Mouse (Mus musculus) kidney, adult 2 months (tissue): ENCODE measurements around the gene Alg14. TPM values are rescaled to one million over a fixed set of nuclear protein-coding genes. Genes with fewer than 3 reads are reported as not detected.

Experiments used
- DNase-seq: peaks from one replicate; pipeline ENCODE4 v3.0.0; 2021
- H3K27ac ChIP-seq: fragments of 200-500 bp; 2 replicates; pipeline ENCODE4 v1.5.1; 2012; ENCODE audit warnings: low read depth, low read length, control low read depth, inconsistent platforms; ENCODE audit not compliant: insufficient read depth
- H3K27me3 ChIP-seq: fragments of 200-500 bp; replicated peaks from 2 replicates; pipeline ENCODE4 v1.6.1; 2012; ENCODE audit warnings: mild to moderate bottlenecking, moderate library complexity, low read length, inconsistent platforms; ENCODE audit not compliant: control insufficient read depth, insufficient read depth
- H3K36me3 ChIP-seq: fragments of 200-500 bp; 2 replicates; pipeline ENCODE4 v1.6.1; 2012; ENCODE audit warnings: mild to moderate bottlenecking, moderate library complexity, low read length, inconsistent platforms; ENCODE audit not compliant: control insufficient read depth, insufficient read depth
- H3K4me1 ChIP-seq: fragments of 200-500 bp; 2 replicates; pipeline ENCODE4 v1.6.1; 2011; ENCODE audit warnings: low read length; ENCODE audit not compliant: control insufficient read depth, insufficient read depth
- H3K4me3 ChIP-seq: fragments of 200-500 bp; 2 replicates; pipeline ENCODE4 v1.5.1; 2011; ENCODE audit warnings: mild to moderate bottlenecking, low read depth, low read length, control low read depth; ENCODE audit not compliant: insufficient read depth
- CTCF ChIP-seq: fragments of 200-500 bp; conservative IDR thresholded peaks from 2 replicates; pipeline ENCODE4 v1.5.1; 2011; ENCODE audit warnings: low read depth, mild to moderate bottlenecking, control low read depth, low read length, moderate library complexity, mixed read lengths; ENCODE audit not compliant: insufficient read depth, insufficient read length
- POLR2A ChIP-seq: fragments of 200-500 bp; IDR thresholded peaks from one replicate; pipeline ENCODE4 v1.6.1; 2011; ENCODE audit warnings: low read depth, low read length, control low read depth
- WGBS: fragments of 180-500 bp; shearing (Covaris S2); methylation state at CpG from one replicate; pipeline ENCODE4 v1.1.7; 2018; 5-methylcytosine and 5-hydroxymethylcytosine counted together
- polyA plus RNA-seq: library from polyadenylated mRNA; depleted of rRNA; stranded (reverse); fragments of >200 nt; gene quantifications from 2 replicates; pipeline ENCODE4 v1.2.3, GENCODE M21; 2012

The Alg14 gene
- polyA plus RNA-seq, 1 experiment, result 22.9 TPM

GRCm38 (mm10) chr3:121314149-121314548 is 22.6 kb downstream of the Alg14 start:
- 81% methylated on average over 6 of the region's 6 CpGs for WGBS
- no peak overlapping the region for H3K27ac ChIP-seq
- no peak overlapping the region for H3K4me3 ChIP-seq
- no peaks in the 10 kb centered on the region for H3K4me1 ChIP-seq
- H3K27me3 ChIP-seq, result no peaks in the 10 kb centered on the region
- no peak for TF ChIP-seq POLR2A
- TF ChIP-seq CTCF, result no peak
- H3K36me3 ChIP-seq, result no peaks in the 10 kb centered on the region
- DNase-seq, result no peak

- H3K27me3 ChIP-seq, result no peaks in the 10 kb centered on the region
- no peaks in the 10 kb centered on the region for H3K36me3 ChIP-seq
- no peak overlapping the region for H3K4me3 ChIP-seq
- no peak for TF ChIP-seq POLR2A
- TF ChIP-seq CTCF, result no peak
- 93% methylated on average over 7 of the region's 7 CpGs for WGBS
- no peak for DNase-seq
- no peaks in the 10 kb centered on the region for H3K4me1 ChIP-seq
- H3K27ac ChIP-seq, result no peak overlapping the region
These were observed 23.9 kb downstream of the Alg14 start for GRCm38 (mm10) chr3:121315498-121315897.

- H3K36me3 ChIP-seq, result no peaks in the 10 kb centered on the region
- 92% methylated on average over 6 of the region's 6 CpGs for WGBS
- H3K27me3 ChIP-seq, result no peaks in the 10 kb centered on the region
- H3K4me1 ChIP-seq, result 0 out of 2 replicates have a peak, but pooled peaks cover under 1% of the 10 kb centered on the region
- DNase-seq, result no peak
- no peak overlapping the region for H3K4me3 ChIP-seq
- no peak overlapping the region for H3K27ac ChIP-seq
- TF ChIP-seq CTCF (no peak), POLR2A (no peak)
These were observed 28.3 kb downstream of the Alg14 start for GRCm38 (mm10) chr3:121319906-121320305.

- Histone ChIP-seq H3K27me3 (no peaks in the 10 kb centered on the region), H3K4me1 (0 out of 2 replicates have a peak, but pooled peaks cover 2% of the 10 kb centered on the region), H3K4me3 (no peak overlapping the region), H3K36me3 (no peaks in the 10 kb centered on the region), H3K27ac (no peak overlapping the region)
- DNase-seq, result no peak
- 95% methylated on average over 1 of the region's 1 CpGs for WGBS
- TF ChIP-seq POLR2A (no peak), CTCF (no peak)
These were observed 29.3 kb downstream of the Alg14 start for GRCm38 (mm10) chr3:121320896-121321295.

GRCm38 (mm10) chr3:121323371-121323770 is 31.8 kb downstream of the Alg14 start:
- Histone ChIP-seq H3K27me3 (no peaks in the 10 kb centered on the region), H3K4me1 (0 out of 2 replicates have a peak, but pooled peaks cover 2% of the 10 kb centered on the region), H3K27ac (no peak overlapping the region), H3K4me3 (no peak overlapping the region), H3K36me3 (no peaks in the 10 kb centered on the region)
- DNase-seq, result no peak
- 99% methylated on average over 15 of the region's 15 CpGs for WGBS
- no peak for TF ChIP-seq POLR2A
- TF ChIP-seq CTCF, result no peak

- no peak overlapping the region for H3K27ac ChIP-seq
- H3K4me1 ChIP-seq, result 0 out of 2 replicates have a peak, but pooled peaks cover 2% of the 10 kb centered on the region
- H3K36me3 ChIP-seq, result no peaks in the 10 kb centered on the region
- TF ChIP-seq CTCF, result no peak
- TF ChIP-seq POLR2A, result no peak
- no peak for DNase-seq
- no peak overlapping the region for H3K4me3 ChIP-seq
- WGBS, result 85% methylated on average over 5 of the region's 5 CpGs
- H3K27me3 ChIP-seq, result no peaks in the 10 kb centered on the region
These were observed 35.8 kb downstream of the Alg14 start for GRCm38 (mm10) chr3:121327406-121327805.

- TF ChIP-seq POLR2A (no peak), CTCF (no peak)
- WGBS, result 61% methylated on average over 10 of the region's 10 CpGs
- Histone ChIP-seq H3K4me1 (0 out of 2 replicates have a peak, but pooled peaks cover 2% of the 10 kb centered on the region), H3K36me3 (no peaks in the 10 kb centered on the region), H3K27ac (no peak overlapping the region), H3K4me3 (no peak overlapping the region), H3K27me3 (no peaks in the 10 kb centered on the region)
- no peak for DNase-seq
These were observed 38.1 kb downstream of the Alg14 start for GRCm38 (mm10) chr3:121329647-121330046.

GRCm38 (mm10) chr3:121330244-121330646 is 38.7 kb downstream of the Alg14 start:
- 43% methylated on average over 7 of the region's 7 CpGs for WGBS
- Histone ChIP-seq H3K36me3 (no peaks in the 10 kb centered on the region), H3K27me3 (no peaks in the 10 kb centered on the region), H3K4me1 (no peaks in the 10 kb centered on the region), H3K27ac (no peak overlapping the region), H3K4me3 (no peak overlapping the region)
- DNase-seq, result no peak
- TF ChIP-seq CTCF (no peak), POLR2A (no peak)
